Mouse (Mus musculus) gonadal fat pad, adult 2 months (tissue): ENCODE data around the gene Pld2. TPM values are rescaled to one million over a fixed set of nuclear protein-coding genes. Genes with fewer than 3 reads are reported as not detected.
"Not testable (repeated sequence)": the region's sequence is repeated elsewhere in the genome, so short reads cannot be mapped to it uniquely, and the experiment has no call there.

Source experiments
- DNase-seq: peaks from one replicate; pipeline ENCODE4 v3.0.0-alpha.2; 2012; ENCODE audit warnings: low read depth
- polyA plus RNA-seq: library from polyadenylated mRNA; depleted of rRNA; stranded (reverse); fragments of >200 nt; gene quantifications from 2 replicates; pipeline ENCODE4 v1.2.3, GENCODE M21; 2012

Pld2 gene
- polyA plus RNA-seq, 1 experiment: 28.1 TPM

DNA sequence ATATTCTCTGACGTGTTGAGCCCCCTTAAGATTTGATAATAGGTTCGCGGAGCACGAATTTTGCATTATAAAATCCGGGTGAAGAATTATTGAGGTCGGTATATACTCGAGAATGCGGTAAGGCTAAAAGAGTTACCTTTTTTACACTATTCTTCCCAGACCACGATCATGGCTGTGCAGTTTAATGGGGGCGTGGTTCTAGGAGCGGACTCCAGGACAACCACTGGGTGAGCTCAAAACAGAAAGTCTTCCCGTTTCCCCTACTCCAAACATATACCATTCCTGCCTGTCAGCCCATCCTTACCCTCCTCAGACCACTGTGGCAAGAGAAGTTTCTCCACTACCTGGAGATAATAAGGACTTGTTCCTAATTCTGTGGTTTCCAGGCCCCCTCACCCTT lies 14.1 kb upstream of the Pld2 start:
- no peak for DNase-seq

- DNase-seq: no peak
These were observed 13.7 kb upstream of the Pld2 start for GRCm38 (mm10) chr11:70526211-70526610.

DNA sequence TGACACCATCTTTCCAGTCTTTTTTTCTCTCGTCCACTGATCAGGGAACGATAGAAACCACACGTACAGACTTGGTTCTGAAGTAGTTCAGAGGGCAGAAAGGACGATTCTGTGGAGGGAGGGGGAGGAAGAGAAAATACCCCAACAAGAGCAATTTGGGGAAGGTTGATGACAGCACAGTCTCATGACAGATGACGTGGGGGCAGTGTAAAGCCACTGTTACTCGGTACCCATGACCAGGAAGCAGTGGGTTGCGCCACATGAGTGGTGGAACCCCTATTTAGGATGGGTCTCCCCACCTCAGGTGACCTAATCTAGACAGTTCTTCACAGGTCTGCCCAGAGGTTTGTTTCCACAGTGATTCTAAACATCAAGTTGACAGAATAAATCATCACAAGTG lies 11.3 kb upstream of the Pld2 start:
- no peak for DNase-seq

DNA sequence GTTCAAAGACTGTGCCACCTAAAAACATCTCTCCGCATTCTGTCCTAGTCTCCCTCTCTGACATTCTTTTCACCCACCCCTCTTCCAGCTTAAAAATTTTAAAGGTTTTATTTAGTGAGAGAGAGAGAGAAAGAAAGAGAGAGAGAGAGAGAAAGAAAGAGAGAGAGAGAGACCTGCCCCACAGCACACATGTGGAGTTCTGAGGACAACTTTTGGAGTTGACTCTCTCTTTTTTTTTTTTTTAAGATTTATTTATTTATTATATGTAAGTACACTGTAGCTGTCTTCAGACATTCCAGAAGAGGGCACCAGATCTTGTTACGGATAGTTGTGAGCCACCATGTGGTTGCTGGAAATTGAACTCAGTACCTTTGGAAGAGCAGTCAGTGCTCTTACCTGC lies 8.8 kb upstream of the Pld2 start:
- not testable (repeated sequence) for DNase-seq

DNA sequence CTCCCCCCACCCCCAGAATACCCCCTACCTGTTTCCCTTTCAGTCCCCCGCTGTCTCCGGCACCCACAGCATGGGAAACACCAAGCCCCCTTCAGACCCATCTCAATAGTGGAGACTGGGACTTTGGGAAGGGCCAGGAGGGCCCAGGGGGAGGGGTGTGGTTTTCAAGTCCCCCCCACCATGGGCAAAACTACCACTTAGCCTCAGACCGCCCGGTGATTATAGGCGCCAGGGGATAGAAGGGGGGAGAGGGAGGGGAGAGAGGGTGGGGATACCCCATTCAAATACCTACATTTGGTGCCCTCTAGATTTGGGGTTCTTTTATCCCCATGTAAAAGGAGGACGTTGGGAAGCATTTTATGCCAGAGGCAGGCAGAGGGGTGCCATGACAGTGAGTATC lies 7.0 kb upstream of the Pld2 start, which contains the start of gene Gm40193:
Gene Gm40193, minus strand, starts transcription at position 101 of the 400 bp plus-strand sequence.
- DNase-seq: no peak

GRCm38 (mm10) chr11:70539423-70539822 lies 441 bp upstream of the Pld2 start:
- no peak for DNase-seq

DNA sequence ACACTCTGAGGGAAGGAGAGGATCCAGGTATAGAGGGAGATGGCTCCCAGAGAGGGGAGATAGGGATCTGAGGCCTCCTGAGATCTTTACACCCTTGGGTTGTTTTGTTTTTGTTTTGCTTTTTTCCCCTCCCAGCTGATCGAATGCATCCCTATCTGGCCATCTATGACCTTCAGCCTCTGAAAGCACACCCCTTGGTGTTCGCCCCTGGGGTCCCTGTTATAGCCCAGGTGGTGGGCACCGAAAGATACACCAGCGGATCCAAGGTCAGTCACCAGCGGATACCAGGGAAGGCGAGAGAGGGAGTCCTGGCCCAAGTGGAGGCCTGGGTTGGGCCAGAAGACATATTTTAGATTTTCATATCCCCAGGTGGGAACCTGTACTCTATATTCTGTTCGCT lies 1.1 kb downstream of the Pld2 start:
- no peak for DNase-seq

- no peak for DNase-seq
These were observed 1.6 kb downstream of the Pld2 start for GRCm38 (mm10) chr11:70541415-70541814.

GRCm38 (mm10) chr11:70544496-70544895 lies 4.6 kb downstream of the Pld2 start:
- no peak for DNase-seq

DNA sequence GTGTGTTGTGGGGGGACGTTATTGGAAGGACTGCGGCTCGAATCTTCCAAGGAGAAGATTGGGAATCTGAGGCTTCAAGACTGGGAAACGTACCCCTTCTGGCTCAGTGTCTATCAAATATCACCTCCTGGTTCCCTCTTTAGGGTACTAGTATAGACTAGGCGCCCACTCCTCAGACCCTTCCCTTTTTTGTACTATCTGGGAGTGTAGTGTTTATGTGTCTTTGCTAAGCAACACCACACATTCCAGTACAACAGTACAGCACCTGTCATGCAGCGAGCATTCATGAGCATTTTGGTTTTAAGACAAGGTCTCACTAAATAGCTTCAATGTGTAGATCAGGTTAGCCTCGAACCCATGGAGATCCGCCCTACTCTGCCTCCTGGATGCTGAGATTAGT lies 11.7 kb downstream of the Pld2 start:
- DNase-seq: no peak

DNA sequence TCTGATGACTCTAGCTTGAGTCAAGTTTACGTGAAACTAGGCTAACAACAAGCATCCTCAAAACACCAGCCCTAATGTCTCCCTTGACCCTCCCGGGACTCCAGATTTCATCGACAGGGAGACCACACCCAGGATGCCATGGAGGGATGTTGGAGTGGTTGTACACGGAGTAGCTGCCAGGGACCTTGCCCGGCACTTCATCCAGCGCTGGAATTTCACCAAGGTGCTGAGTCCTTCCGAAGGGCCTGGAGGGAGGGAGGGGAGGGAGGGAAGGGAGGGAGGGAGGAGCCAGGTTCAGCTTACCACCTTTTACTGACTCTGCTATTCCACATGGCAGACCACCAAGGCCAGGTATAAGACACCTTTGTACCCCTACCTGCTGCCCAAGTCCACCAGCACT lies 14.1 kb downstream of the Pld2 start:
- no peak for DNase-seq

DNA sequence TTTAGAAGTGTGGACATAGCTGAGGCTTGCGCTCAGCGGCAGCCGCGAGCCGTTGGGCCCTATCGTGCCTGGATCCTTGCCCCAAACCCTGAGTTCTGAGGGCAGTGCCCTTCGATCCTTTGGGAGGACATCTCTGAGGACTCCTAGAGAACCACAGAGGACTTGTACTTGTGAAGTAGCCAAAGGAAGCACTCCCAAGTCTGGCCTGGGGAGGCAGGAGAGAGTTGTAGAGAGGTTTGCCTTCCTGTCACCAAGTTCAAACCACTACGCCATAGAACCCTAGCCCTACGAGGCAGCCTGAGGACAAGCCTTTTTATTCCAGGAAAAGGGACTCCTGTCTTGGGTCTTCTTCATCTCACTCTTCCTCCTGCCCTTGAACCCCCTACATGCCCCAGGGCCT lies 17.7 kb downstream of the Pld2 start:
- DNase-seq: no peak

DNA sequence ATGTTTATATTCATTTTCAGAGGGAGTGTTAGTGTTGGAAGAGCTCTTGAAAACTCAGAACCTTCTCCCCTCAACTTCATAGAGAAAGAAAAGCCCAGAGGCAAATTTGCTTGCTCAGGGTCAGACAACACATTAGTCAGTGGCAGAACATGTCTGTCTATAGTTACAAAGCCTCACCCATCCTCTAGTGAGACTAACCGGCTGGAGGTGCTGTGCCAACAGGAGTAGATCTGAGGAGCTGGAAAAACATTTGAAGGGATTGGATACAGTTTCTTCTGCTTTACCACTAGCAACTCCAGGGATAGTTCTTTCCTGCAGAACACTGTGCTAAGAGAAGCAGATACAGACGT lies 22.0 kb downstream of the Pld2 start:
- no peak for DNase-seq

DNA sequence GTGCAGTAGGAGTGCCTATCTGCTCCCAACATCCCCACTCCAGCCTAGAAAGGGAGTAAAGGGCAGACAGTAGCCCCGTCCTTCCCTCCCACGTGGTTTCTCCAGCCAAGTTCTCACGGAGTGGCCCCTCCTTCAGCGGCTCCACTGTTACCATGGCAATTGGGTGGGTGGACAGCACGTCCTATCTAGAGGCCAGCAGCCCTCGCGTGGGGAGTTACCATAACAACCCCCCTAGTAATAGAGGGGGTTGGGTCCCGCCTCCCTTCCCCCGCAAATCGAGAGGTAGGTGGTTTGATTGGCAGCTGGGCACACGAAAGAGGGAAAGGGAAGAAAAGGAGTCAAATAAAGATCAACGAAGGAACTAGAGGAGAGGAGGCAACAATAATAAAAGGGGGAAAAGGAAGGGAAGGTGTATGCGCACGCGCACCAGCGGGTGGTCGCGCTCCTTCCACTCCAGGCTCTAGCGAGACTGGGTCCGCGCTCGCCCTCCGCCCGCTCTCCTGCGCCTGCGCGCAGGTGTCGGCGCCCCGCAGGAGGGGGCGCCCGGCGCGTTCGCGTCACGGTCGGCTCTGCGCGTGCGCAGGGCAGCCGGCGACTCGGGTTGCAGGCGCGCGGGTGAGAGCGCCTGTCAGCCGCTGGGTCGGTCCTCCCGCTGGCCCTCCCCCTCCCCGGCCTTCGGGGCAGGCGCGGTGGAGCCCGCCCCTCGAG lies 22.6 kb downstream of the Pld2 start, which contains the start of gene Mink1:
Gene Mink1, plus strand, starts transcription at position 595 of the 708 bp plus-strand sequence.
- no peak for DNase-seq

- DNase-seq: no peak
These were observed 23.2 kb downstream of the Pld2 start for GRCm38 (mm10) chr11:70562995-70563469.

- peak; percentile 80 for DNase-seq
These were observed 23.8 kb downstream of the Pld2 start for GRCm38 (mm10) chr11:70563470-70564275.

GRCm38 (mm10) chr11:70564276-70564873 lies 24.5 kb downstream of the Pld2 start:
- no peak for DNase-seq

DNA sequence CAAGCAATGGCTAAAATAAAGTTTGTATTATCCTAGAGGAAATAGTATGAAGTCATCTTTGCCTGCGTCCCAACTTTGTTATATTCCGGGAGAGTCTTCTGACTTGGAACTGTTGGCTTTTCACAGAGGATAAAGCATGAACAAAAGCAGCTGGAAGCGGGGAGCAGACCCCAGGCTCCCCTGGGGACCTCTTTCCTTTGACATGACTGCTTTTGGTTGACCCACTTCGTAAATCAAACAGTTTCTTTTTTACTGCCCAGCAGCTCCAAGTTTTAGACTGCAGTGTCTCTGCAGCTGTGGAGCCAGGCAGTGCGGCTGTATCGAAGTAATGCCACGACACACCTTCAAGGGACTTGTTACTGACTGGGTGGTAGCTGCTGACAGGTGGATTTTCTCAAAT lies 26.7 kb downstream of the Pld2 start:
- no peak for DNase-seq

GRCm38 (mm10) chr11:70570614-70571013 lies 30.8 kb downstream of the Pld2 start:
- DNase-seq: not testable (repeated sequence)

DNA sequence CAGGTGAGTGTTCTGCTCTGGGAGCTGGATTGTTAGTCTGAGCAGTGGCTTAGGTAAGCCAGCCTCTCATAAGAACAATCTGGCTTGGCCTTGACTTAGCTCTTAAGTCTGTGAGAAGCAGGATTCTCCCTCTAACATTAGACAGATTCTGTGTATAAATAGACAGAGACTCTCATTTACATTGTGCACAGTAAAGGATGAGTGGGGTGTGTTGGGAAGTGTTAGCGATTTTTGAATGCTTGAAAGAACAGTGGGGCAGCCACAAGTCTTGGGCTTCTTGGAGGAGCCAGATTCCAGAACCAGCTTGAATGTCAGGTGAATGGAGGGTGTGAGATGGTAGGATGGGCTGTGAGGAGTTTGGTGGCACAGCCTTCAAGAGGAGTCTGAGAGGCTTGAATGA lies 31.8 kb downstream of the Pld2 start:
- DNase-seq: no peak

DNA sequence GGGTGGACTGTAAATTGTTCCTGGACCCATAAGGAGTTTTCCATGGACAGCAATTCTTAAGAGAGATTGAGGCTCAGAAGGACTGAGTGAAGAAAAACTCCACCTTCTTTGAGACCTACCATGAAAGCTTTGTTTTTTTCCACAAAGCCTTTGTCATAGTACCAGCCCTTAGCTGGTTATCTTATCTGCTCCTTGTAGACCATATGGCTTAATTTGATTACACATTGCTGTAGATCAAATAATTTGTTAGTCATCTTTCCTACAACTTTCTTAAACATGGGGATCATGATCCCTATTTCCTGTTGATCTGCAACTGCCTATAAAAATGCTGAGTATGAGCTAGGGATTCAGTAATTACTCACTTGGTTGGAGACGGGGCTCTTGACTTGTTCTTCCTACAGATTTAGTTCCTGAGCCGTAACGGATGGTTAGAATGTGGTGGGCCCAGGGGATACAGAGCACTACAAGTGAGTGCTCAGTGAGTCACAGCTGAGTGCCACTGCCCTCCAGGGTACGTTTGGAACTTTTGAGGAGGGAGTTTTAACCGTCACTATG lies 32.6 kb downstream of the Pld2 start:
- DNase-seq: no peak

GRCm38 (mm10) chr11:70573872-70574271 lies 34.0 kb downstream of the Pld2 start:
- no peak for DNase-seq
